Mouse (Mus musculus): ENCODE results near the gene Ptpn23. TPM values are rescaled to one million over a fixed set of nuclear protein-coding genes. Genes with fewer than 3 reads are reported as not detected.

Gene Ptpn23
- polyA plus RNA-seq, 1 experiment, result 29.9 TPM

- H3K27ac ChIP-seq (ENCODE audit: insufficient read depth, low read depth, low read length), result no peak overlapping the region
- TF ChIP-seq POLR2A (IDR thresholded peaks at IDR 0.05; ENCODE audit: borderline replicate concordance, low read depth, low read length), result no peak
- TF ChIP-seq CTCF (IDR thresholded peaks at IDR 0.05; ENCODE audit: low read depth, low read length), result no peak
- no peak overlapping the region for H3K4me3 ChIP-seq (ENCODE audit: insufficient read depth, low read length)
- peaks cover 18% of the 10 kb centered on the region for H3K4me1 ChIP-seq (ENCODE audit: control insufficient read depth, insufficient read depth, low read length)
These were observed 66.0 kb downstream of the Ptpn23 start for GRCm38 (mm10) chr9:110342008-110342407.

GRCm38 (mm10) chr9:110340037-110340750, 67.8 kb downstream of the Ptpn23 start:
- no peak overlapping the region for H3K4me3 ChIP-seq (ENCODE audit: insufficient read depth, low read length)
- TF ChIP-seq CTCF (IDR thresholded peaks at IDR 0.05; ENCODE audit: low read depth, low read length) (no peak), POLR2A (IDR thresholded peaks at IDR 0.05; ENCODE audit: borderline replicate concordance, low read depth, low read length) (no peak)
- peaks cover 18% of the 10 kb centered on the region for H3K4me1 ChIP-seq (ENCODE audit: control insufficient read depth, insufficient read depth, low read length)
- no peak overlapping the region for H3K27ac ChIP-seq (ENCODE audit: insufficient read depth, low read depth, low read length)

Other genes starting within 250 kb of the Ptpn23 start
- 0.19 TPM in 1 of 2 replicates, not detected in the other for gene Cspg5, start 164.4 kb downstream of the Ptpn23 start, polyA plus RNA-seq (2012; ENCODE audit: insufficient read depth, insufficient read length, missing spikeins)
- 3.8 and 4.3 TPM in 2 replicates for gene Elp6, start 103.0 kb downstream of the Ptpn23 start, polyA plus RNA-seq (2012; ENCODE audit: insufficient read depth, insufficient read length, missing spikeins)
- gene Scap, start 74.9 kb downstream of the Ptpn23 start, polyA plus RNA-seq (2012; ENCODE audit: insufficient read depth, insufficient read length, missing spikeins), result 19.5 and 25.0 TPM in 2 replicates
- 4.7 and 5.3 TPM in 2 replicates for gene Ngp, start 11.5 kb upstream of the Ptpn23 start, polyA plus RNA-seq (2012; ENCODE audit: insufficient read depth, insufficient read length, missing spikeins)
- 17.4 and 19.3 TPM in 2 replicates for gene Klhl18, start 68.5 kb upstream of the Ptpn23 start, polyA plus RNA-seq (2012; ENCODE audit: insufficient read depth, insufficient read length, missing spikeins)
- gene Kif9, start 68.7 kb upstream of the Ptpn23 start, polyA plus RNA-seq (2012; ENCODE audit: insufficient read depth, insufficient read length, missing spikeins), result 3.9 and 4.8 TPM in 2 replicates
- 63.3 and 71.5 TPM in 2 replicates for gene Setd2, start 124.4 kb upstream of the Ptpn23 start, polyA plus RNA-seq (2012; ENCODE audit: insufficient read depth, insufficient read length, missing spikeins)
- gene Nradd, start 216.2 kb upstream of the Ptpn23 start, polyA plus RNA-seq (2012; ENCODE audit: insufficient read depth, insufficient read length, missing spikeins), result 6.8 and 10.0 TPM in 2 replicates
- 50.4 and 51.9 TPM in 2 replicates for gene Nbeal2, start 245.9 kb upstream of the Ptpn23 start, polyA plus RNA-seq (2012; ENCODE audit: insufficient read depth, insufficient read length, missing spikeins)
- gene Ccdc12, start 248.3 kb upstream of the Ptpn23 start, polyA plus RNA-seq (2012; ENCODE audit: insufficient read depth, insufficient read length, missing spikeins), result 134 and 143 TPM in 2 replicates

Data from bone marrow macrophage, adult 2 months (primary cell).